Mouse (Mus musculus): ENCODE results near the gene Oasl2. TPM values are rescaled to one million over a fixed set of nuclear protein-coding genes. Genes with fewer than 3 reads are reported as not detected.
"Not testable (repeated sequence)": the region's sequence is repeated elsewhere in the genome, so short reads cannot be mapped to it uniquely, and the experiment has no call there.

Oasl2 gene
- 0.92 and 1.5 TPM in 2 replicates for polyA plus RNA-seq (2014; fragmentation: Nextera tagmentation; extraction: Ambion mirVana)

- Histone ChIP-seq H3K4me1 (replicated peaks; ENCODE audit: control insufficient read depth, insufficient read depth, low read length) (no peaks in the 10 kb centered on the region; the same call in 1 of the 2 replicates), H3K36me3 (ENCODE audit: control insufficient read depth, insufficient read depth, low read length) (no peaks in the 10 kb centered on the region), H3K4me2 (replicated peaks; ENCODE audit: low read depth, low read length) (no peak within 1 kb of the TSS), H3K9me3 (ENCODE audit: control insufficient read depth, low read length) (no peaks in the 10 kb centered on the region), H3K9ac (ENCODE audit: low read depth, low read length) (no peak within 1 kb of the TSS), H3K4me3 (ENCODE audit: low read depth, low read length) (no peak within 1 kb of the TSS), H3K27ac (ENCODE audit: low read depth, low read length) (no peak within 1 kb of the TSS), H3K27me3 (ENCODE audit: control insufficient read depth, insufficient read depth, low read length) (no peaks in the 10 kb centered on the region)
- DNase-seq (ENCODE audit: low spot score): peak; percentile 3
- WGBS: 70% methylated on average over 13 of the region's 13 CpGs
- no peak for ATAC-seq (ENCODE audit: low FRiP score)
Observed at GRCm38 (mm10) chr5:114896688-114897373, at the start of gene Oasl2. Gene Oasl2, plus strand, starts transcription at chr5:114896936.

- Histone ChIP-seq H3K27me3 (ENCODE audit: control insufficient read depth, insufficient read depth, low read length) (no peaks in the 10 kb centered on the region), H3K9ac (ENCODE audit: low read depth, low read length) (no peak overlapping the region), H3K27ac (ENCODE audit: low read depth, low read length) (no peak overlapping the region), H3K4me1 (replicated peaks; ENCODE audit: control insufficient read depth, insufficient read depth, low read length) (no peaks in the 10 kb centered on the region), H3K4me2 (replicated peaks; ENCODE audit: low read depth, low read length) (no peak overlapping the region), H3K4me3 (ENCODE audit: low read depth, low read length) (no peak overlapping the region), H3K36me3 (ENCODE audit: control insufficient read depth, insufficient read depth, low read length) (no peaks in the 10 kb centered on the region), H3K9me3 (ENCODE audit: control insufficient read depth, low read length) (no peaks in the 10 kb centered on the region)
- ATAC-seq (ENCODE audit: low FRiP score) (no peak), DNase-seq (ENCODE audit: low spot score) (no peak)
- WGBS: 86% methylated on average over 20 of the region's 20 CpGs
Observed at GRCm38 (mm10) chr5:114851565-114852236, 45.0 kb upstream of the Oasl2 start.

- not testable (repeated sequence) for H3K36me3 ChIP-seq (ENCODE audit: control insufficient read depth, insufficient read depth, low read length); ATAC-seq (ENCODE audit: low FRiP score); H3K9me3 ChIP-seq (ENCODE audit: control insufficient read depth, low read length); DNase-seq (ENCODE audit: low spot score); H3K4me2 ChIP-seq (replicated peaks; ENCODE audit: low read depth, low read length); H3K27me3 ChIP-seq (ENCODE audit: control insufficient read depth, insufficient read depth, low read length); H3K4me3 ChIP-seq (ENCODE audit: low read depth, low read length); H3K9ac ChIP-seq (ENCODE audit: low read depth, low read length); H3K27ac ChIP-seq (ENCODE audit: low read depth, low read length); H3K4me1 ChIP-seq (replicated peaks; ENCODE audit: control insufficient read depth, insufficient read depth, low read length)
- 75% methylated on average over 3 of the region's 5 CpGs for WGBS
Observed at GRCm38 (mm10) chr5:114853364-114853763, 43.4 kb upstream of the Oasl2 start, which contains the start of gene 4930519G04Rik. Gene 4930519G04Rik, plus strand, starts transcription at chr5:114853664.

GRCm38 (mm10) chr5:114858582-114858981, 38.2 kb upstream of the Oasl2 start, which contains the start of gene Gm9936:
Gene Gm9936, minus strand, starts transcription at chr5:114858682.
- Histone ChIP-seq H3K27me3 (ENCODE audit: control insufficient read depth, insufficient read depth, low read length) (no peaks in the 10 kb centered on the region), H3K36me3 (ENCODE audit: control insufficient read depth, insufficient read depth, low read length) (no peaks in the 10 kb centered on the region), H3K4me3 (ENCODE audit: low read depth, low read length) (peak within 1 kb of the TSS; percentile 26), H3K9me3 (ENCODE audit: control insufficient read depth, low read length) (no peaks in the 10 kb centered on the region), H3K27ac (ENCODE audit: low read depth, low read length) (no peak within 1 kb of the TSS), H3K4me2 (replicated peaks; ENCODE audit: low read depth, low read length) (peak within 1 kb of the TSS; percentile 53), H3K9ac (ENCODE audit: low read depth, low read length) (peak within 1 kb of the TSS; percentile 58), H3K4me1 (replicated peaks; ENCODE audit: control insufficient read depth, insufficient read depth, low read length) (0 out of 2 replicates have a peak, but pooled peaks cover 2% of the 10 kb centered on the region)
- 85% methylated on average over 12 of the region's 12 CpGs for WGBS
- DNase-seq (ENCODE audit: low spot score): no peak
- ATAC-seq (ENCODE audit: low FRiP score): no peak

GRCm38 (mm10) chr5:114859253-114859652, 37.5 kb upstream of the Oasl2 start:
- Histone ChIP-seq H3K4me2 (replicated peaks; ENCODE audit: low read depth, low read length) (peak overlapping the region; percentile 53), H3K4me1 (replicated peaks; ENCODE audit: control insufficient read depth, insufficient read depth, low read length) (0 out of 2 replicates have a peak, but pooled peaks cover 2% of the 10 kb centered on the region), H3K36me3 (ENCODE audit: control insufficient read depth, insufficient read depth, low read length) (no peaks in the 10 kb centered on the region), H3K9ac (ENCODE audit: low read depth, low read length) (peak overlapping the region; percentile 58), H3K27me3 (ENCODE audit: control insufficient read depth, insufficient read depth, low read length) (no peaks in the 10 kb centered on the region), H3K4me3 (ENCODE audit: low read depth, low read length) (peak overlapping the region; percentile 26), H3K27ac (ENCODE audit: low read depth, low read length) (no peak overlapping the region), H3K9me3 (ENCODE audit: control insufficient read depth, low read length) (no peaks in the 10 kb centered on the region)
- DNase-seq (ENCODE audit: low spot score) (peak; percentile 93), ATAC-seq (ENCODE audit: low FRiP score) (no peak)
- 9% methylated on average over 18 of the region's 18 CpGs for WGBS

- H3K9me3 ChIP-seq (ENCODE audit: control insufficient read depth, low read length): no peaks in the 10 kb centered on the region
- H3K4me1 ChIP-seq (replicated peaks; ENCODE audit: control insufficient read depth, insufficient read depth, low read length): 0 out of 2 replicates have a peak, but pooled peaks cover 2% of the 10 kb centered on the region
- no peak for ATAC-seq (ENCODE audit: low FRiP score)
- no peaks in the 10 kb centered on the region for H3K36me3 ChIP-seq (ENCODE audit: control insufficient read depth, insufficient read depth, low read length)
- no peak overlapping the region for H3K4me2 ChIP-seq (replicated peaks; ENCODE audit: low read depth, low read length)
- no peak overlapping the region for H3K9ac ChIP-seq (ENCODE audit: low read depth, low read length)
- no peak overlapping the region for H3K27ac ChIP-seq (ENCODE audit: low read depth, low read length)
- no peak for DNase-seq (ENCODE audit: low spot score)
- 79% methylated on average over 6 of the region's 6 CpGs for WGBS
- H3K27me3 ChIP-seq (ENCODE audit: control insufficient read depth, insufficient read depth, low read length): no peaks in the 10 kb centered on the region
- no peak overlapping the region for H3K4me3 ChIP-seq (ENCODE audit: low read depth, low read length)
Observed at GRCm38 (mm10) chr5:114861730-114862129, 35.0 kb upstream of the Oasl2 start.

GRCm38 (mm10) chr5:114864813-114865212, 31.9 kb upstream of the Oasl2 start:
- Histone ChIP-seq H3K27me3 (ENCODE audit: control insufficient read depth, insufficient read depth, low read length) (no peaks in the 10 kb centered on the region), H3K4me3 (ENCODE audit: low read depth, low read length) (no peak overlapping the region), H3K9ac (ENCODE audit: low read depth, low read length) (0 out of 2 replicates have a peak overlapping the region, but pooled peaks have one; percentile 11), H3K9me3 (ENCODE audit: control insufficient read depth, low read length) (peaks cover 3% of the 10 kb centered on the region; the same call in 1 of the 2 replicates), H3K36me3 (ENCODE audit: control insufficient read depth, insufficient read depth, low read length) (no peaks in the 10 kb centered on the region), H3K4me1 (replicated peaks; ENCODE audit: control insufficient read depth, insufficient read depth, low read length) (no peaks in the 10 kb centered on the region), H3K4me2 (replicated peaks; ENCODE audit: low read depth, low read length) (no peak overlapping the region), H3K27ac (ENCODE audit: low read depth, low read length) (no peak overlapping the region)
- no peak for ATAC-seq (ENCODE audit: low FRiP score)
- no peak for DNase-seq (ENCODE audit: low spot score)
- 85% methylated on average over 7 of the region's 7 CpGs for WGBS

- DNase-seq (ENCODE audit: low spot score) (no peak), ATAC-seq (ENCODE audit: low FRiP score) (no peak)
- Histone ChIP-seq H3K4me3 (ENCODE audit: low read depth, low read length) (no peak overlapping the region), H3K27ac (ENCODE audit: low read depth, low read length) (no peak overlapping the region), H3K9me3 (ENCODE audit: control insufficient read depth, low read length) (peaks cover 3% of the 10 kb centered on the region; the same call in 1 of the 2 replicates), H3K27me3 (ENCODE audit: control insufficient read depth, insufficient read depth, low read length) (no peaks in the 10 kb centered on the region), H3K4me2 (replicated peaks; ENCODE audit: low read depth, low read length) (no peak overlapping the region), H3K36me3 (ENCODE audit: control insufficient read depth, insufficient read depth, low read length) (no peaks in the 10 kb centered on the region), H3K4me1 (replicated peaks; ENCODE audit: control insufficient read depth, insufficient read depth, low read length) (no peaks in the 10 kb centered on the region), H3K9ac (ENCODE audit: low read depth, low read length) (no peak overlapping the region)
- 92% methylated on average over 12 of the region's 12 CpGs for WGBS
Observed at GRCm38 (mm10) chr5:114865279-114865678, 31.5 kb upstream of the Oasl2 start.

Data from hindbrain, embryonic 11.5 days (tissue).